ENCODE assay signal across 23 mouse cellular contexts in genomic region chr6:125922746-125923145, GRCm38 (mm10).
DNase-seq lines count a peak whose midpoint lies in the region; ATAC-seq and TF ChIP-seq lines count a peak whose summit lies in the region.
"Had no signal": no experiment of that assay in that cellular context is flagged by ENCODE, and none has a peak within 500 bp of the region (broad histone marks: within the 10 kb centered on the region; RNA-seq: fewer than 3 reads in every experiment).

No protein-coding gene starts in this region.

- no peaks in the 10 kb centered on the region for H3K36me3 ChIP-seq in hindbrain, postnatal 0 days (ENCODE audit: insufficient read depth, low read length)
- H3K36me3 ChIP-seq in hindbrain, embryonic 11.5 days (ENCODE audit: control insufficient read depth, insufficient read depth, low read length) = no peaks in the 10 kb centered on the region
- H3K36me3 ChIP-seq in lung, postnatal 0 days (ENCODE audit: insufficient read depth, low read length) = no peaks in the 10 kb centered on the region
- H3K36me3 ChIP-seq: G1E; heart, embryonic 13.5 days; hindbrain, embryonic 15.5 days; limb, embryonic 13.5 days; midbrain, embryonic 10.5 days had no signal

- no peaks in the 10 kb centered on the region for H3K4me1 ChIP-seq in hindbrain, postnatal 0 days (ENCODE audit: insufficient read depth, low read length)
- no peaks in the 10 kb centered on the region for H3K4me1 ChIP-seq in hindbrain, embryonic 11.5 days (replicated peaks; ENCODE audit: control insufficient read depth, insufficient read depth, low read length)
- no peaks in the 10 kb centered on the region for H3K4me1 ChIP-seq in lung, postnatal 0 days (ENCODE audit: insufficient read depth, low read depth, low read length)
- H3K4me1 ChIP-seq: forebrain, embryonic 13.5 days; hindbrain, embryonic 15.5 days; limb, embryonic 13.5 days; midbrain, embryonic 10.5 days had no signal

- TF ChIP-seq EP300 in lung, postnatal 0 days (IDR thresholded peaks at IDR 0.05) = no peak

- no peak for TF ChIP-seq CTCF in hindbrain, postnatal 0 days (IDR thresholded peaks at IDR 0.05; ENCODE audit: low read depth)
- no peak for TF ChIP-seq CTCF in lung, postnatal 0 days (IDR thresholded peaks at IDR 0.05)

- H3K9me3 ChIP-seq in hindbrain, postnatal 0 days (ENCODE audit: low read length) = no peaks in the 10 kb centered on the region
- H3K9me3 ChIP-seq in hindbrain, embryonic 11.5 days (ENCODE audit: control insufficient read depth, low read length) = no peaks in the 10 kb centered on the region
- no peaks in the 10 kb centered on the region for H3K9me3 ChIP-seq in lung, postnatal 0 days (ENCODE audit: low read length)
- H3K9me3 ChIP-seq: forebrain, embryonic 13.5 days; heart, embryonic 13.5 days; hindbrain, embryonic 15.5 days; limb, embryonic 13.5 days; midbrain, embryonic 10.5 days had no signal

- ATAC-seq in hindbrain, postnatal 0 days = no peak
- ATAC-seq in hindbrain, embryonic 11.5 days (ENCODE audit: low FRiP score) = no peak
- no peak for ATAC-seq in lung, postnatal 0 days
- ATAC-seq in inflammation-experienced regulatory T-cells, adult 6 months = no peak
- ATAC-seq: activated CD4-positive, CD25-positive, alpha-beta regulatory T cell, adult 4 months; forebrain, embryonic 13.5 days; intestine, postnatal 0 days had no signal

- H3K4me2 ChIP-seq in hindbrain, postnatal 0 days (ENCODE audit: low read depth, low read length) = no peak overlapping the region
- H3K4me2 ChIP-seq in hindbrain, embryonic 11.5 days (replicated peaks; ENCODE audit: low read depth, low read length) = no peak overlapping the region
- no peak overlapping the region for H3K4me2 ChIP-seq in lung, postnatal 0 days (replicated peaks; ENCODE audit: low read depth, low read length)
- H3K4me2 ChIP-seq: forebrain, embryonic 13.5 days; heart, embryonic 13.5 days; hindbrain, embryonic 15.5 days; limb, embryonic 13.5 days had no signal

- H3K9ac ChIP-seq in hindbrain, postnatal 0 days (replicated peaks; ENCODE audit: low read length) = no peak overlapping the region
- no peak overlapping the region for H3K9ac ChIP-seq in hindbrain, embryonic 11.5 days (ENCODE audit: low read depth, low read length)
- no peak overlapping the region for H3K9ac ChIP-seq in lung, postnatal 0 days (replicated peaks; ENCODE audit: low read depth)
- H3K9ac ChIP-seq: forebrain, embryonic 13.5 days; heart, embryonic 13.5 days; hindbrain, embryonic 15.5 days; limb, embryonic 13.5 days; liver, embryonic 14.5 days had no signal

- WGBS in hindbrain, postnatal 0 days = 42% methylated on average over 3 of the region's 3 CpGs
- WGBS in hindbrain, embryonic 11.5 days = 81% methylated on average over 3 of the region's 3 CpGs
- whole genome bisulfite sequencing in lung, postnatal 0 days = 38% methylated on average over 3 of the region's 3 CpGs

- H3K27ac ChIP-seq in hindbrain, postnatal 0 days = no peak overlapping the region
- H3K27ac ChIP-seq in hindbrain, embryonic 11.5 days (ENCODE audit: low read depth, low read length) = no peak overlapping the region
- H3K27ac ChIP-seq in lung, postnatal 0 days (ENCODE audit: low read length) = no peak overlapping the region
- H3K27ac ChIP-seq: forebrain, embryonic 13.5 days; heart, embryonic 13.5 days; hindbrain, embryonic 15.5 days; kidney, postnatal 0 days; limb, embryonic 13.5 days; liver, embryonic 14.5 days; macrophage; midbrain, embryonic 10.5 days had no signal

- no peak overlapping the region for H3K4me3 ChIP-seq in hindbrain, postnatal 0 days (ENCODE audit: low read length)
- no peak overlapping the region for H3K4me3 ChIP-seq in hindbrain, embryonic 11.5 days (ENCODE audit: low read depth, low read length)
- no peak overlapping the region for H3K4me3 ChIP-seq in lung, postnatal 0 days (ENCODE audit: low read depth, low read length)
- H3K4me3 ChIP-seq: forebrain, embryonic 13.5 days; heart, embryonic 13.5 days; hindbrain, embryonic 15.5 days; limb, embryonic 13.5 days; midbrain, embryonic 10.5 days had no signal

- H3K27me3 ChIP-seq in hindbrain, postnatal 0 days (ENCODE audit: insufficient read depth, low read length) = no peaks in the 10 kb centered on the region
- H3K27me3 ChIP-seq in hindbrain, embryonic 11.5 days (ENCODE audit: control insufficient read depth, insufficient read depth, low read length) = no peaks in the 10 kb centered on the region
- H3K27me3 ChIP-seq in lung, postnatal 0 days (replicated peaks; ENCODE audit: insufficient read depth, low read length) = no peaks in the 10 kb centered on the region
- H3K27me3 ChIP-seq: forebrain, embryonic 13.5 days; heart, embryonic 13.5 days; hindbrain, embryonic 15.5 days; limb, embryonic 13.5 days had no signal

- DNase-seq in hindbrain, postnatal 0 days (ENCODE audit: low spot score) = peak; percentile 55
- DNase-seq in hindbrain, embryonic 11.5 days (ENCODE audit: low spot score) = no peak
- peak; percentile 9 for DNase-seq in lung, postnatal 0 days (ENCODE audit: low spot score)
- DNase-seq in lung, postnatal 14 days = no peak
- DNase-seq in cerebellum, adult 18-20 months = peak; percentile 25 to 39
- DNase-seq in cerebellum, postnatal 25 days = peak; percentile 71 to 73
- DNase-seq in thymus, adult 18-20 months = no peak
- DNase-seq: adrenal gland, postnatal 14 days; heart, adult 18-20 months; heart, postnatal 36 days; thymus, postnatal 25 days had no signal

Comparison
In these comparisons a context has a peak if more than half of its experiments do, and no peak if none do; other contexts are left out.
1. DNase-seq: peak in hindbrain, postnatal 0 days (single experiment), lung, postnatal 0 days (single experiment), cerebellum, adult 18-20 months (2 of 2) and cerebellum, postnatal 25 days (2 of 2); none in hindbrain, embryonic 11.5 days (single experiment), lung, postnatal 14 days (single experiment) and thymus, adult 18-20 months (0 of 2).